Mouse (Mus musculus) thymus, postnatal 14 days (tissue): Measurements from ENCODE around the gene Erbb3.
"Not testable (repeated sequence)": the region's sequence is repeated elsewhere in the genome, so short reads cannot be mapped to it uniquely, and the experiment has no call there.

Experiments
- DNase-seq: peaks from one replicate; pipeline ENCODE4 v3.0.0; 2021

Gene Erbb3

DNA sequence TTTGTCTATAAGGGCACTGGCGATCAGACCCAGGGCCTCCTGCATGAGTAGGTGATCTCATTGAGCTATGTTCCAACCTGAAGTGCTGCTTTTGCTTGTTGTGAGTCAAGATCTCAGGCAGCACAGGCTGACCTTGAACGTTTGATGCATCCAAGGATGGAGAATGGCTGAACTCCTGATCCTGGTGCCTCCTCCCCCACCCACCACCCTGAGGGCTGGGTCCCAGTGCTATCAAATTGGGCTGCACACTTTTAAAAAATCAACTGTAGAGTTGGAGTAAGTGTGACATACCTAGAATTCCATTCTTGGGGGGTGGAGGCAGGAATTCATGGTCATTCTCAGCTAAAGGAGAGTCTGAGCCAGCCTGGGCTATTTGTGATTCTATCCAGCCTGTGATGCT lies 17.0 kb upstream of the Erbb3 start:
- DNase-seq: no peak

DNA sequence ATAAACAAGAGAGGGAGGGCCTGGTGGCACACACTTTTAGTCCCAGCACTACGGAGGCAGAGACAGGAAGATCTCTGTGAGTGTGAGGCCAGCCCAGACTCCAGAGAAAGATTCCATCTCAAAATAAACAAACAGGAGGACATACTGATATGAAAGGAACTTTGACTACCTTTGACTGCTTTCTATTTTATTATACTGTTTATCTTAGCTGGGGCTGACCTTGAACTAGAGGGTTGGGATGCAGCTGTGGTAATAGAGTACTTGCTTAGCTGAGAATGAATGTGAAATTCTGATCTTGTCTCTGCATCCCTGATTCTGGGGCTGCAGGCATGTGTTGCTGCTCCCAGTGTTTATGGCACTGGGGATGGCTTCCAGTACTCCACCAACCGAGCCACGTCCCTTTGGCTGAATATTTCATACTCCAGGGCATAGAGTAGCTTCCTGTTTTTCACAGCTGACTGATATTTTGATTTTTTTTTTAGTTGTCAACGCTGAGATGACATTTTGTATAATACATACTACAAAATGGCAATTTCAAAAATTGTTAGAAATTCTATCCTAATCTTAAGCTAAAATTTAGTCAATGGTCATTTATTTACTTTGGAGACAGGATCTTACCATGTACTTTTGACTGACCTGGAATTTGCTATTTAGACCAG lies 13.1 kb upstream of the Erbb3 start:
- DNase-seq: no peak

DNA sequence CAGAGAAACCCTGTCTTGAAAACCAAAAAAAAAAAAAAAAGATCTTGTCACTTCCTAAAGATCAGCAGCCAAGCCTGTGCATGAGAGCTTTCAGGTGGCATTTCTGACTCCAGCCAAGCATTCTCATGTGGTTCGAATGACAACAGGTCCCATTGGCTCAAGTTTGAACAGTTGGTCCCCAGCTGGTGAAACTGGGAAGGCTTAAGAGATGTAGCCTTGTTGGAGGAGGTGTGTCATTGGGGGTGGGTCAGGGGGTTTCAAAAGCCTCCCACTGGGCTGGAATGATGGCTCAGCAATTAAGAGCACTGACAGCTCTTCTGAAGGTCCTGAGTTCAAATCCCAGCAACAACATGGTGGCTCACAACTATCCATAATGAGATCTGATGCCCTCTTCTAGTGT lies 12.0 kb upstream of the Erbb3 start:
- DNase-seq: no peak

DNA sequence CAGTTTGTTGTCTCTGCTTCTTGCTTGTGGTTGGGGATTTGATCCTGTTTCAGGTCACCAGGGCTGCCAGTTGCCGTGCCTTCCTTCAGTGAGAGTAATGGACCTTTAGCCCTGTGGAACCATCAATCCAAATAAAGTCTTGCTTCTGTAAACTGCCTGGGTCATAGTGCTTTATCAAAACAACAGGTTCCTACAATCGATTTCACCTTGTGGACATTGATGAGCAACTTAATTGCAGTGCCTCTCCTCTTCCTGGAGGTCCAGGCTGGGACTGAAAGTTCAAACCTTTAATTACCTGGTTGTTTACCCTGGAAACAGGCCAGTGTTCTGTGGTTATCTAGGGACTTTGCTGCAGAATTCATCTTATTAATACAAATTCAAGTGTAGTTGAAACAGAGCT lies 9.0 kb upstream of the Erbb3 start:
- no peak for DNase-seq

DNA sequence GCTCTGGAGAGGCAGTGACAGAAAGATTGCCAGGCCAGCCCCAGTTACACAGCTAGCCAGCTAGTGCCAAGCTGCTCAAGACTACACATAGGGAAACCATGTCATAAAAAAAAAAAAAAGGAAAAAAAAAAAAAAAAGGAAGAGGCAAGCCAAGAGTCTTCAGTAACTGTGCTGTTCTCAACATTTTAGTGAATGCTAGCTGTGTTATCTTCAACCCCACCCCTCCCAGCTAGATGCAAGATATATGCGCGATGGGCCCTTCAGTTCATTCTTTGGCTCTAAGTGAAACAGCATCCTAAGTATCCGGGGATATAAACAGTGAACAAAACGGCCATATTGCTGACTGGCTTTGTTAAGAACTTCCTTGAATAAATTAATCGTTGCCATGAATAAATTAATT lies 3.3 kb upstream of the Erbb3 start:
- no peak for DNase-seq

DNA sequence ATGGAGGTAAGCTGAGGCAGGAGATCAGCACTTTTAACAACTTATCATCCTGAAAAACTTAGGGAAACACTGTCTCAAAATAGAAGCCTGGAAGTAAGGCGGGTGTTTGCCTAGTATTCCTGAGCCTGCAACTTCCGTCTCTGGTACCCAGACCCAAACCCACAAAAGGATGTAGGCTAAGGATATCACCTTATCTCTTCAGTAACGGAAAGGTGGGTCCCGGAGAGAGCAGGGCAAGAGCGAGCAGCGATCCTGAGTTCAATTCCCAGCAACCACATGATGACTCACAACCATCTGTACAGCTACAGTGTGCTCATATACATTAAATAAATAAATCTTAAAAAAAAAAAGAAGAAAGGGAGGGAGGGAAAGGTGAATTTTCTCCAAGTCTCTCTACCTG lies 2.0 kb upstream of the Erbb3 start:
- DNase-seq: no peak

DNA sequence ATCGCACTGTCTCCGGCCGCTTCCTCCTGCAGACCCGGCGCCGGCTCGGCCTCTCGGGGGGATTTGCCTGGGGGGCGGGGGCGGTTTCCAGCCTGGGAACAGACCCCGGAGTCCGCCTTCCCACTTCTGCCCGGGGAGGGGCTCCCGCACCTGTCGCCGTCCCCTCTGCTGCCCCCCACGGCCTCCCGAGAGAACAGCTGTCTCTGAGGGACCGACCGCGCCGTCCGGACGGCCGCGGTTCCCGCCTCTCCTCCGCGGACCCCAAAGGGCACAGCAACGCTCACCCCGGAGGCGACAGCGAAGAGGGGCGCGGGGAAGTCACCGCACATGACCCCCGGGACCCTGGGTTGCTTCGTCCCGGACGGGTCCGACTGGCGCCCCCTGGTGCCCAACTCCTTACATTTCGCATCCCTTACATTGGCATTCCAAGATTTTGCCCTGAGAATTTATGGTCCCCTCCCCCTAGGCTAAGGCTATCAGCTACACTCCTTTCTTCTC lies 790 bp upstream of the Erbb3 start:
- DNase-seq: peak; percentile 69

DNA sequence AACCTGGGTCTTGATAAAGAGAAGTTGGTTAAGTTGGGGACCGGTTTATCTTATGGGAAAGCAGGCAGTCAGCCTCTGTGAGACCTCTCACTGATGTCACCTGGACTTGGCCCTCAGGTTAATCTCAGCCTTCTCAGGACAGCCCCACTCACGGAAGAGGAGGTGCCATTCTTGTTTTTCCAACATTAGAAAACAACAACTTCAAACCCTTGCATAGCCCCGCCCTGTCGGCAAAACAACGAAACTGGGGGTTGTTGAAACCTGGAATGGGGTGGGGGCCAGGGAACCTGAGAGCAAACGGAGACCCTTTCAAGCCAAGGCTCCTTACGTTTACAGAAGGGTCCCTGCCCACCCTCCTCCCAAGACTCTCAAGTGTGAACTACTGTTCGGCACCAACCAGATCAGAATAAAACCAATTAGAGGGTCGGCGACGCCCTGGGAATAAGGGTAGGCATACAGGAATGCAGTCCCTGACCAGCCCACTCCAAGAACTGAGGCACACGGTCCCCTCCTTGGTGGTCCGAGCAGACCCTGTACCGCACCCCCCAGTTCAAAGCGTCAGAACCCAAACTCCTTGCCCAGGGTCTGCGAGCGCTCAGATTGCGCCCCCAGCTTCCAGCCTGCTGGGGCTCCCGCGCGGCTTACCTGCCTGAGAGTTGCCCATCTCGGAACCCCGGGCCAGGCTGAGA lies 533 bp downstream of the Erbb3 start:
- DNase-seq: no peak

DNA sequence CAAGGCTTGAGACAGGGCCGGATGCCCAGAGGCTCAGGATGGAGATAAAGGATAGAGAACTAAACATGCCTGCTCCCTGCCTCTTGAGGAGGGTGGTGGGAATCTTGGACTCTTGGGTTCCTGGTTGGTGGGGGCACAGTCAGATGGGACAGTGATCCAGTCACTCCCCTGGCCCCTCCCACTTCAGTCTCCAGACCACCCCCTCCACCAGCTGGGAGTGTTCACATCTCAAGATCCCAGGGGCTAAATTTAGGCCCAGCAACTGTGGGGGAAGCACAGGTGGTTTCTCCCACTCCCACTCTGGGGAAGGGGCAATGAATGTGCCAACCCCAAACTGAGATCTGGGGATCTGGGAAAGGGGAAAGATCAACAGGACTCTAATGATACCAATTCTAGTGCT lies 1.3 kb downstream of the Erbb3 start:
- no peak for DNase-seq

DNA sequence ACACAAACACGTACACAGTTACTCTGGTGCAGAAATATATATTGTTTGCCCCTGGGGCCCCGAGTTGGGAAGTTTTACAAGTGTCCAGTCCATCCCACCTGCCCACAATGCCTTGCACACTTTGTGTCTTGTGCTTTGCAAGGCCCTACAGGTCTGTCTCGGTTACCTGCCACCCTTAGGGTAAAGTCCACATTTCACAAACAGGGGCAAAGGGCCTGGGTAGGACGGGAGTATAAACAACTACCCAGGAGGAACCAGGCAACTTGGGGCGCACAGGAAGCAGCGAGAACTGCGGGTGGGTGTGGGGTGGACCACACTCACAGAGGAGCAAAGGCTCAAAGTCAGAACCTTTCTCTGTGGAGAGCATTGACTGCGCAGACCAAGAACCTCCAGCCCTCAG lies 1.8 kb downstream of the Erbb3 start:
- peak; percentile 49 for DNase-seq

DNA sequence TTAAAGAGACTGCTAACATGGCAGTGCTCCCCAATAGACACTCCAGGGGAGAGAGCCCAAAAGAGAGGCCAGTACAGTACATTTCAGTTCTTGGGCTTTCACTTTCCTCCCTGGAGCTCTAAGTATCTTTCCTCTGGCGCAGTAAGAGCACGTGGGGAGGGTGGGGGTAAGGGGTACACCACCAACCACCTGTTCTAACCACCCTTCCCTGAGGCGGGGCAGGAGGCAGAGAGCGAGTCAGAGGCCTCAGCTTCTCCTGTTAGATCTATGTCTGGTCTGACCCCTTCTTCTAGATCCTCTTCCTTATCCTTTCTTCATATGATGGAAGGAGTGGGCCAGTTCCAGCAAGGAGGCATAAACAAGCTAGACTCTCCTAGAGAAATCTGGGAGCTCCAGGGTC lies 2.3 kb downstream of the Erbb3 start:
- DNase-seq: peak; percentile 73

DNA sequence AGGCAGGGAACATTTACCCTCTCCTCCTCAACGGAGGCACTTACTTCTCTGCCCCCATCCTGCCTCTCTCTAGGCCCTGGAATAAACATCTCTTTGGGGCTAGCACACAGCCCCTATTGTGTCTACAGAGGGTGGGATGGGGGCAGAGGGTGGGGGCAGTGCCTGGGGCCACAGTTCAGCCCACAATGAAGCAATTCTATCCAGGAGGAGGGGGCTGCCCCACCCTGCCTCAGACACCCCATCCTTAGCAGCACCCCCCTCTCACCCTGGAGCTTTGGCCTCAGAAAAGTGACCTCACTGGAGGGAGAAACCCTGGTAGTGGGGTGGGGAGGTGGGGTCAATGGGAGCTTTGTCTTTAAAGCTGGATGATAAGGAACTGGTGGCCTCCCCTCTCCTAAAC lies 2.9 kb downstream of the Erbb3 start:
- DNase-seq: no peak

DNA sequence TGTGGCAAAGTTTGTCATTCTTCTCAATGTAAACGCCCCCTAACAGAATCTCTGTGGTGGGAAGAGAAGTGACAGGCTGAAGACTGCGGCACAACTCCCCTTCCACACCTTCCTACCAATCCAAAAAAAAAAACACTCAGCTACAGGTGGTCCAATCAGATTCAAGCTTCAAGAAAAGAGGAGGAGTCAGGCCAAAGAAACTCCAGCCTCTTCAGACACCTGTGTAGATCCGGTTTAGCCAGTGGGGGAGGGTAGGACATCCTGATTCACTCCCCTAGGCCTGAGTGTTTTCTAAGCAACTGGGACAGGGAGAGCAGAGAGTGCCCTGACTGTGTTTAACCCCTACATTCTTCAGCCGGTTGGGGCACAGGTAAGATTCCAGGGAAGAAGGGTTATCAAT lies 5.1 kb downstream of the Erbb3 start:
- DNase-seq: peak; percentile 61

DNA sequence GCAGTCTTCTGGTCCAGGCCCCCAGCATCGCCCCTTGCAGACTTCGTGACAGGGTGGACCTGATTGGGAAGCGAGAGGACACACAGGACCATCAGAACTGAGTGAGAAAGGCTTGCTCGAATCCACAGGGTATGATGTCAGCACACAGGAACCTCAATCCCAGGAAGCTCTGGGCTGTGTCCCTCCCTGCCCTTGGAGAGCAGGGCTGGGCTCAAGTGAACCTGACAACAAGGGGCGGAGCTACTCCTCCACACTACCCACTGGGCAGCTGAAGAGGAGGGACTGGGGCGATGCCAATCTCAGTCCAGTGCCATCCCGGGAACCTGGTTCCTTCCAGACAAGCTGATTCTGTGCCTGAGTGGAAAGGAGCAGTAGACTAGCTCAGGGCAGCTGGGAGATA lies 5.8 kb downstream of the Erbb3 start:
- DNase-seq: no peak

DNA sequence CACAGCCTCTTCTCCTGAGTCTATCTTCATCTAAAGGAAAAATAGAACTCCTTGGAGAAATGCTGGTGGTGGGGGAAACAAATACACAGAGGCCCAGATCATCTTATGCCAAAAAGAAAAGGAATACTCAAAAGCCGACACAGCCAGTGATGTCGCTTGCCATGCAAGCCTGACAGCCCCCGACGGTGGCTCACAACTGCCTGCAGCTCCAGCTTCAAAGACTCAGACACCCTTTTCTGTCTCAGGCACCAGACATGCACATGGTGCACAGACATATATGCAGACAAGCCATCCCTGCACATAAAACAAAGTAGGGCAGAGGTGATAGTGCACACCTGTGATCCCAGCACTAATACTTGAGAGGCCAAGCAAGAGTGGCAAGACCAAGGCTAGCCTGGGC lies 9.7 kb downstream of the Erbb3 start:
- peak; percentile 48 for DNase-seq

DNA sequence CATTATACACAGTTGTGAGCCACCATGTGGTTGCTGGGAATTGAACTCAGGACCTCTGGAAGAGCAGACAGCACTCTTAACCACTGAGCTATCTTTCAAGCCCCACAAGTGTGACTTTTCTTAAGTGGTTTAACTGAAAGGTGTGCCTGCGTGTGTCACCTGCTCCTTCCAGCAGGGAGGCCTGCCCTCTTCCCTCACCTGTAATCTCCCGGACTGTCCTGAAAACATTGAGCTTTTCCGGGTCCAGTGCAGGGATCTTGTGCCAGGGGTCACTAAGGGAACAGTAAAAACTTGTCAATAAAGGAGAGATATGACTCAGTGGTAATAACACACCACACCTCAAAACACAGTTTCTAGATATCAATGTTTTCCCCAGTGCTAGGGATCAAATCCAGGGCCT lies 10.2 kb downstream of the Erbb3 start:
- no peak for DNase-seq

DNA sequence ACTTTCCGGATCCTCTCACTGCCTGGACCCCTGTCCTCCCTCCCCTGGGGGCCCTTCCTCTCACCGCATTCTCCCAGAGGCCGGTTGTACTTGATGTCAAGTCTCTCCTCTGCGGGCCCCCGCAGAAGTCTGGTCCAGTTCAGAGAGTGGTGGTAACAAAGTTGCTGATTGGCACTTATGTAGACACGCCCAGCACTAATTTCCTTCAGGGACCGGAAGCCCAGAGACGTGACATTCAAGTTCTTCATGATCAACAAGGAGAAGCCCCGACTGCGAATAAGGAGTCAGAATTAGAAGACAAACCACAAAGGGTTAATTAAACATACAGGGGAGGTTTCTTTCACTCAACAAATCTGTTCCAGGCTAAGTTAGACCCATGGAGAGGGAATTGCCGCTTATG lies 11.1 kb downstream of the Erbb3 start:
- DNase-seq: no peak

DNA sequence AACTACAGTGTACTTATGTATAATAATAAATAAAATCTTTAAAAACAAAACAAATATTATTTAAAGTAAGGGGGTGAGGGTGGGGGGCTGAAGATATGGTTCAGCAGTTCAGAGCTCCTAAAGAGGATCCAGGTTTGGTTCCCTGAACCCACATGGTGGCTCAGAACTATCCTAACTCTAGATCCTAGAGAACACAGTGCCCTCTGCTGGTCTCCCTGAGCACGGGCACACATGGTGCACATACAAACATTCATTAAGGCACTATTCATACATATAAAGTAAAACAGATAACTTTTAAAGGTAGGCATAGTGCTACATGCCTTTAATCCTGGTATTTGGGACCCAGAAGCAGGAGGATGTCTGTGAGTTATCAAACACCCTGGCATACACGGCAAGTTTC lies 14.4 kb downstream of the Erbb3 start:
- no peak for DNase-seq

DNA sequence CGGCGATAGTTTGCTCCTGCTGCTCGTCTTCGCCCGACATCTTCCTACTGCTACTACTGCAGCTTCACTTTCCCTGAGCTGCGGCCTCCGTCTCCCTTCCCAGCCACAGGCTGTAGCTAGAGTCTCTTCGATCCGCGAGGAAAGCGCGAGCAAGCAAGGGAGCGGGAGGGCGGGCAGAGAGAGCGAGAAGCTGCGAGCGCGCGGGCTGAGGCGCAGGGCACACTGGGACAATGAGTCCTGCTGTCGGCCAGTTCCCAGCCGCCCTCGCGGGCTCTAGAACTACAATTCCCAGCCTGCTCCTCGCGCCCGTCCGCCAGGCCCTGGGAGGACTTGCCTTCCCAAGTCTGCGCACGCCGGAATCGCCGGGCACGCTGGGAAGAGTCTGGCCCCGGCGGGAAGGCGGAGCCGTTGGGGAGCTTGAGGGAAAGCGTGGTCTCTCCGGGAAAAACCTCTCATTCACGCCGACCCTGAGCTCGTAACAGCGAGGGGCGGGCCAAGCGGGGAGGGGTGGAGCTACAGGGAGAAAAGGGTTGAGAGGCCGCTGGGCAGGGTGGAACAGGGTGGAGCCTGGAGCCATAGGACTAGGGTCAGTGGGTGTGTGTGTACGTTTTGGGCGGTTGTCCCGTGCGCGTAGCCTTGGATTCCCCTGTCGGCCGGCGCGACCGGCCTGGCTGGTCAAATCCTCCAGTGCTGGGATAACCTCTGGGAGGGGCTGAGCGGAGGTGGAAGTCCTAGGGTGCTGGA lies 23.5 kb downstream of the Erbb3 start, which contains the start of gene Pa2g4:
Gene Pa2g4 (minus strand): TSS at position 200 of the 744 bp plus-strand sequence.
- DNase-seq: peak; percentile 95

DNA sequence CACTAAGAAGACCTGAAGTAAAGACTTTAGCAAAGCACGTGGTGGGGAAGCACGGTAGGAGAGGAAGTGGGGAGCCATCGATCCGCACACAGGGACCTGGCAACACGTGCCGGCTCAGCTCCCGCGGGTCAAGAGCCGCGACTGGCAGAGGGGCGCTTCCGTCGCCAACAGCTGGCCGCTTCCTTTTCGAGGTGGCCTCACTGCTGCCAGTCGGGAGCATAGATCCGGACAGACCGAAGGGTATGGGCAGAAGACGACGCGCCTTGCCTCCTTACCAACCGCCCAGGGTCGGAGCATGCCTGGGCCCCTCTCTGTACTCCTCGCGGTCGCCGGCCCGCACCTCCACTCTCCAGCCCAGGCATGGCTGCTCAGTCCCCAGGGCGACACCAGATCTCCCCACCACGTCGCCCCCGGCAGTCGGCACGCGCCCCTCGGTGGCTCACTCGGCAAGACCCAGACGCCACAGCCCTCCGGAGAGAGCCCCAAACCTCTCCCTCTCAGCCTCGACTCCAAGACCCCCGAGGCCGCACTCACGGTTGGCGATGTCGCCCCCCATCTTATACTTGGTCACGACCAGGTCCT lies 24.2 kb downstream of the Erbb3 start:
- peak; percentile 57 for DNase-seq

DNA sequence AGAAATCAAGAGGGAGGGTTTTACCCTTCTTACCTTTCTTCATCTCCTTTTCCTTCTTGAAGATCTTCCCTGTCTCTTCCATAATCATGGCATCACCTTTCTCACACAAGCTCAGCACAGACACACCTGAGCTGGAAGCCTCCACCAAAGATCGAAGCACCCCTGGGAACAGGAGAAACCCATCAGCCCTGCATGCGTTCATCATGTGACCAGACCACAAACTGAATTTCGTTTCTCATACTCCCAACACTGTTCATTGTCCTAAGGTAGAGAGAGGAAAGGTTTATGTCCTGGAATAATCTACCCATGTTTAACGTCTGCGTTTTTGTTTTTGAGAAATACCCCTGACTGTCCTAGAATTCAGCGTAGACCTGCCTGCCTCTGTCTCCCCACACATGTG lies 25.9 kb downstream of the Erbb3 start:
- DNase-seq: no peak

DNA sequence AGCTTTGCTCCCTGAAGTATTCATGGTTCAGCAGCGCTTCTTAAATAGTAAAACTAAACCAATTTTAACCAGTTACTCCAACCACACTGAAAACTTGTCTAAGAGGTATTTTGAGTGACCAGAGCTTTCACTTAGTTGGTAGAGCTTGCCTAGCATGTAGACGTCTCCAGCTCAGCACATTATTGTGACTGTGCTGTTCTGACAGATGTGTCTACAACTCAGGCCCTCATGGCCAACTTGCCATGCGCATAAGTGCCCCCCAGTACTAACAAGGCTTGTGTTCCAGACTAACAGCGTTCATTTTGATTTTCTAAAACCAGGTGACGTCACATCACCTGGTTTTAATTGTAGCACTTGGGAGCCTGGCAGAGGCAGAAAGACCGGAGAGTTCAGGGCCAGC lies 32.5 kb downstream of the Erbb3 start:
- no peak for DNase-seq

DNA sequence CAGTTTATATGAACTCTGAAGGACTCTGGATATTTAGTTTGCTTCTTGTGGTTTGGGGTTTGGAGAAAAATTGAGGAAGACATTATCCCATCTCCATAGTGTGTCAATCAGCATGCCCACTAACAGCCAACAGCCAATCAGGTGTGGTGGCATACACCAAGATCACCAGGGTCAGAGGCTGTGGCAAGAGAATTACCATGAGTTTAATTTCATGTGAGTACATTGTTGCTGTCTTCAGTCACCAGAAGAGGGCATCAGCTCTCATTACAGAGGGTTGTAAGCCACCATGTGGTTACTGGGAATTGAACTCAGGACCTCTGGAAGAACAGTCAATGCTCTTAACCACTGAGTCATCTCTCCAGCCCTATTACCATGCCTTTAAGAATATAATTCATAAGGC lies 33.2 kb downstream of the Erbb3 start:
- DNase-seq: no peak

DNA sequence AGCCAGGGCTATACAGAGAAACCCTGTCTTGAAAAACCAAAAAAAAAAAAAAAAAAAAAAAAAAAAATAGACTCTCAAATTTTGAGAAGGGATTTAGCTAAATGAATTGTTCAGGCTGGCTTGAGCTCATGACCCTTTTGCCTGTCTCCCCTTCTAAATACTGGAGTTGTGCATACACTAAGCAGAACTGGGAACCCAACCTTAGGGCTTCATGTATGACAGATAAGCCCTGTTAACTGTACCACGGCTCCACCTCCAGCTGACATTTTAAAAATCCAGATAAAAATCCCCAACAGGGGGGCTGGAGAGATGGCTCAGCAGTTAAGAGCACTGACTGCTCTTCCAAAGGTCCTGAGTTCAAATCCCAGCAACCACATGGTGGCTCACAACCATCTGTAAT lies 33.9 kb downstream of the Erbb3 start:
- DNase-seq: not testable (repeated sequence)
